Mouse (Mus musculus): ENCODE measurements around the gene Mrc1. TPM values are rescaled to one million over a fixed set of nuclear protein-coding genes. Genes with fewer than 3 reads are reported as not detected.

Mrc1 gene
- polyA plus RNA-seq, 1 experiment from 2014 or later, result 13.5 TPM

DNA sequence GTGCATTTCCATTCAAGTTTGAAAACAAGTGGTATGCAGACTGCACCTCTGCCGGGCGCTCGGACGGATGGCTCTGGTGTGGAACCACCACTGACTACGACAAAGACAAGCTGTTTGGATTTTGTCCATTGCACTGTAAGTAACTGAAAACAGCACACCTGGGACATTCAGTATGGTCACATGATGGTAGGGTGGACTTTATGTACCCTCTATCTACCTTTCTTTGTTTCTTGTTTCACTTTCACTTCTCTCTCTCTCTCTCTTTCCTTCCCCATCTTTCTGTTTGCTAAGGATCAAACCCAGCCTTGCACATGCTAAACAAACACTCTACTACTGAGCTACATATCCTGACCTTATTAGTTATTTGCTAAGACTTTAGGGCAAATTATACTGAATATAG lies 15.0 kb downstream of the Mrc1 start:
- Histone ChIP-seq H3K4me3 (replicated peaks) (no peak overlapping the region), H3K9me3 (replicated peaks) (no peaks in the 10 kb centered on the region), H3K4me1 (no peaks in the 10 kb centered on the region), H3K27ac (replicated peaks) (no peak overlapping the region), H3K36me3 (no peaks in the 10 kb centered on the region), H3K9ac (no peak overlapping the region), H3K27me3 (no peaks in the 10 kb centered on the region), H3K4me2 (replicated peaks) (no peak overlapping the region)
- 80% methylated on average over 5 of the region's 5 CpGs for WGBS
- no peak for ATAC-seq (ENCODE audit: insufficient number of reproducible peaks, low FRiP score, low TSS enrichment, low read depth)

DNA sequence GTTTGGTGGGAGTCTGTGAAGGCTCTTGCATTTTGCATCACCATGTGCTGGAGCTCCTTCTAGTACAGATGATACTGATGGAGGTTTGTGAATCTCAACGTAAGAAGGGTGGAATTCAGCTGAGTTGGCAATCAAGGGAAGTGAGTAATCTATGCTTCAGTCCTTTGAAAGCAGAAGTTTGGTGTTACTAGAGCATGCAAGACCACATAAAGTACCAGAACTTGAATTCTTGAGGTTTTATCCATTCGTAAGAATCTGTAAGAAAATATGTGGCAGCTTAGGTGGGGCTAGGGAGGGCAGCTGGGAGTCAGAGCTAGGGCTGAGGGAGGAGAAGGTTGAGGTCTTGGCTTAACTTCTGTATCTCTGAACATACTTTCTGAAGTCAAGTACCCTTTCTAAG lies 15.5 kb downstream of the Mrc1 start:
- no peaks in the 10 kb centered on the region for H3K27me3 ChIP-seq
- WGBS, result 47% methylated on average over 2 of the region's 2 CpGs
- no peaks in the 10 kb centered on the region for H3K9me3 ChIP-seq (replicated peaks)
- no peak overlapping the region for H3K4me3 ChIP-seq (replicated peaks)
- no peak overlapping the region for H3K4me2 ChIP-seq (replicated peaks)
- H3K27ac ChIP-seq (replicated peaks), result no peak overlapping the region
- H3K36me3 ChIP-seq, result no peaks in the 10 kb centered on the region
- no peak for ATAC-seq (ENCODE audit: insufficient number of reproducible peaks, low FRiP score, low TSS enrichment, low read depth)
- no peak overlapping the region for H3K9ac ChIP-seq
- no peaks in the 10 kb centered on the region for H3K4me1 ChIP-seq

DNA sequence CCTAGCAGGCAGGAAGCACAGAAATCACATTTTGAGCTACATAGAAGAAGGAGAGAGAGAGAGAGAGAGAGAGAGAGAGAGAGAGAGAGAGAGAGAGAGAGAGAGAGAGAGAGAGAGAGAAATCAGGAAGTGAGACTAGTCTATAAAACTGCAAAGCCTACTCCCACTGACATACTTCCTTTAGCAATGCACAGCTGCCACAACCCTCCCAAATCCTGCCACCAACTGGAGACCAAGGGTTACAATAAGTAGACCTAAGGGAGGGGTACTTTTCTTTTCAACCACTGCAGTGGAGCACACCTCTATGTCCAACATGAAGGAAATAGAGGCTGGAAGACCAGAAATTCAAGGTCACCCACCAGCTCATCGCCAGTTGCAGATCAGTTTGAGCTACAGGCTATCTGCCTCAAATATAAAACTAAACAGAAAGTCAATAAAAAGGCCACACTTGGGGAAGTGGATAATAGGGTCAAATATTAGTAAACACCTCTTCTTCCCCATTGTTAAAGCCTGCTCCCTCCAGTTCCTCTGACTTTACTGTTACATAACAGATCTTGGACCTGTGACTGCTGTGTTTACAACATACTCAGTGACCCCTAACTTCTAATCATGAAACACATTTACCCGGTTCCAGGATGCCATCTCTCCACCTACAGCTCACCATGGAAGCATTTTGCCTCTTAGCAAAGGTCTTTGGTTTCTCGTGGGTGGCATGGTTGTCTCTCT lies 20.8 kb downstream of the Mrc1 start:
- Histone ChIP-seq H3K4me2 (replicated peaks) (no peak overlapping the region), H3K36me3 (no peaks in the 10 kb centered on the region), H3K27ac (replicated peaks) (no peak overlapping the region), H3K4me3 (replicated peaks) (no peak overlapping the region), H3K9ac (no peak overlapping the region), H3K27me3 (no peaks in the 10 kb centered on the region), H3K9me3 (replicated peaks) (no peaks in the 10 kb centered on the region), H3K4me1 (no peaks in the 10 kb centered on the region)
- WGBS, result 81% methylated on average over 3 of the region's 3 CpGs
- ATAC-seq (ENCODE audit: insufficient number of reproducible peaks, low FRiP score, low TSS enrichment, low read depth), result no peak

DNA sequence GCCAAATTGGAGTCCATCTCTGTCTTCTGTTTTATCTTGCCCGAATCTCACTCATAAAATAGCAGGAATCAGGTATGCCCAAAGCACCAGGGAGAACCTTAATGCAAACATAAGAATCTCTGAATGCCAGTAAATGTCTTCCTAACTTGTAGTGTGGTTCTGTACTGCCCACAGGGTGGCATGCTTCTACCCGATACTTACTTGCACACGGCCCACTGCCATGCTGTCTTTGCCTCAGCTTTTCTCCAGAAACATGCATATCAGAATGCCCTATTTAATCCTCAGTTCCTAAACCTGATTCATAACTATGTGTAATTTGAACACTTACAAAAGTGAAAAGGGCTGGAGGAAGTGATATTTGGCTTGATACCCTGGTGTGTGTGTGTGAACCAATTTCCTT lies 22.7 kb downstream of the Mrc1 start:
- 70% methylated on average over 3 of the region's 3 CpGs for WGBS
- Histone ChIP-seq H3K4me3 (replicated peaks) (no peak overlapping the region), H3K4me2 (replicated peaks) (no peak overlapping the region), H3K4me1 (no peaks in the 10 kb centered on the region), H3K27me3 (no peaks in the 10 kb centered on the region), H3K36me3 (no peaks in the 10 kb centered on the region), H3K9ac (no peak overlapping the region), H3K27ac (replicated peaks) (no peak overlapping the region), H3K9me3 (replicated peaks) (no peaks in the 10 kb centered on the region)
- ATAC-seq (ENCODE audit: insufficient number of reproducible peaks, low FRiP score, low TSS enrichment, low read depth), result no peak

DNA sequence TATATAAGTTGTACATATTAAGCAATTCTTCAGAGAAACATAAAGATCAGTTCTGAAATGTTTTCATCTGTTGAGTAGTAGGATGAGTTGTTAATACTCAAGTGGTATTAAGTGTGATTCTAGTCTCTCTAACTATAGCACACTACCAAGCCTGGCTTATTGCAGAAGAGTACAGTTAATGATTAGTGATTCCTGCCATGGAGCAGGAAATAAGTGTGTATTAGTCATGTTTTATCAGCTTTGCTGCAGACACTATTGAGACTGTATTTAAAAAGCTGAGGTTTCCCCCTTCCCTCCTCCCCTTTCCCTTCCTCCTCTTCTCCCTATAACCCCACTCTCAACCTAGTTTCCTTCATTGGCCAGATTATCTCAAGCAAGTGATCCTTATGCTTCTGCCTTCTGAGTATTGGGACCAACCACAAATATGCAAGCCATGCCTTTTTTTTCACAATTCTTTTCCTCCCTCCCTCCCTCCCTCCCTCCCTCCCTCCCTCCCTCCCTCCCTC lies 29.2 kb downstream of the Mrc1 start:
- no peaks in the 10 kb centered on the region for H3K27me3 ChIP-seq
- ATAC-seq (ENCODE audit: insufficient number of reproducible peaks, low FRiP score, low TSS enrichment, low read depth), result no peak

DNA sequence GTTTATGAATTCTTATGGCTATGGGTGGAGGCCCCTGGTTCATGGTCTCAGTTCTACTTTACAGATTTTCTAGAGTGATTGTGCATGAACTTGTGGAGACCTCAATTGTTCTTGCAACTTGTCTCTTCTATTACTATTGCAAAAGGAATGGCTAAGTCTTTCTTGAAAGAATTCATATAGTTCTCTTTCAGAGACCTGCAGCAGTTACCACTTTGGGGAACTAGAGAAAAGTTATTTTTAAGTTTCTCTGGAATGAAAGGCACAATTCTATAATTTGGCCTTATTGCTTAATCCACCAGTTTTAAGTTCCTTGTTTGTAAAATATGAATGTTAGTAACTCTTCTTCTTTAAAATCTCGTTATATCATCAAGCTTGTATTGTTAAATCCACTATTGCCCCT lies 32.9 kb downstream of the Mrc1 start:
- H3K36me3 ChIP-seq, result no peaks in the 10 kb centered on the region
- H3K27ac ChIP-seq (replicated peaks), result no peak overlapping the region
- no peak overlapping the region for H3K4me2 ChIP-seq (replicated peaks)
- no peaks in the 10 kb centered on the region for H3K4me1 ChIP-seq
- no peaks in the 10 kb centered on the region for H3K9me3 ChIP-seq (replicated peaks)
- 82% methylated on average over 1 of the region's 1 CpGs for WGBS
- ATAC-seq (ENCODE audit: insufficient number of reproducible peaks, low FRiP score, low TSS enrichment, low read depth), result no peak
- no peak overlapping the region for H3K4me3 ChIP-seq (replicated peaks)
- no peak overlapping the region for H3K9ac ChIP-seq
- no peaks in the 10 kb centered on the region for H3K27me3 ChIP-seq

More for the DNA sequence above, 29.2 kb downstream of the Mrc1 start:
- H3K9ac ChIP-seq, result no peak overlapping the region
- H3K9me3 ChIP-seq (replicated peaks), result no peaks in the 10 kb centered on the region
- no peaks in the 10 kb centered on the region for H3K36me3 ChIP-seq
- H3K4me1 ChIP-seq, result no peaks in the 10 kb centered on the region
- no peak overlapping the region for H3K4me3 ChIP-seq (replicated peaks)
- H3K27ac ChIP-seq (replicated peaks), result no peak overlapping the region
- H3K4me2 ChIP-seq (replicated peaks), result no peak overlapping the region

DNA sequence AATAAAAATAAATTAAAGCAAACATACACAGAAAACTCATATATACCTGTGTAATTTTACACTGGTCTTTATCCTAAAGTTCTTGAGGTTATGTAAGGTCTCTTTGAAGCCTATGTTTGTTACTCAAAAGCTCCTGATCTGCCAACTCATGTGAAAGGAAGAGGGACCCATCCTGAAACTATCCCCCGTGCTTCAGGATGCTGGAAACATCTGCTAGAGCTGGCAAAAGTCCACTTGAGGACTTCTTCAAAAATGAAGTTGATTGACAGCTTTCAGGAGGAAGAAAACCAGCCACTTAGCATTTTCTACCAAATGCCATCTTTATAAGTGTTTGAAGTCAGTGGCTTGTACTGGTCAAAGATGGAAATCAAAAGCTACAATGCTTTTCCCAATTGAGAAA lies 40.0 kb downstream of the Mrc1 start:
- no peak for ATAC-seq (ENCODE audit: insufficient number of reproducible peaks, low FRiP score, low TSS enrichment, low read depth)
- WGBS, result 51% methylated on average over 1 of the region's 1 CpGs
- H3K36me3 ChIP-seq, result no peaks in the 10 kb centered on the region
- H3K4me2 ChIP-seq (replicated peaks), result no peak overlapping the region
- no peak overlapping the region for H3K27ac ChIP-seq (replicated peaks)
- H3K27me3 ChIP-seq, result no peaks in the 10 kb centered on the region
- H3K9me3 ChIP-seq (replicated peaks), result no peaks in the 10 kb centered on the region
- no peaks in the 10 kb centered on the region for H3K4me1 ChIP-seq
- no peak overlapping the region for H3K4me3 ChIP-seq (replicated peaks)
- H3K9ac ChIP-seq, result no peak overlapping the region

DNA sequence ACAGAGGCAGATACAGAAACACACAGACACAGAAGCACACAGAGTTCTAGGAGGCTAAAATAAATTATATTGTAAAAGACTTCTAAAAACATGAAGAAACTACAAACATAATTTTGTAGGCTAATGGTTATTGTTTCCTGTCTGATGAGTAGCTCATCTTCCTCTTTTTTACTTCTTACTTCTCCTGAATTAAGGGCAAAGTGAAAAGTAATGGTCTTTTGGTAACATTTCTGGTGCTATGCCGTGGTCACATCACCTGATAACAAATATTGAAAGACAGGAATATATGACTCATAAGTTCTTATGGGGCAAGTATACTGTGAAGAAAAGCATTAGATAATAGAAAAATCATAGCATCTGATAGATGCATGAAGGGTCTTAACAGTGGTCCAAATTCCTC lies 42.9 kb downstream of the Mrc1 start:
- ATAC-seq (ENCODE audit: insufficient number of reproducible peaks, low FRiP score, low TSS enrichment, low read depth), result no peak
- H3K9me3 ChIP-seq (replicated peaks), result no peaks in the 10 kb centered on the region

DNA sequence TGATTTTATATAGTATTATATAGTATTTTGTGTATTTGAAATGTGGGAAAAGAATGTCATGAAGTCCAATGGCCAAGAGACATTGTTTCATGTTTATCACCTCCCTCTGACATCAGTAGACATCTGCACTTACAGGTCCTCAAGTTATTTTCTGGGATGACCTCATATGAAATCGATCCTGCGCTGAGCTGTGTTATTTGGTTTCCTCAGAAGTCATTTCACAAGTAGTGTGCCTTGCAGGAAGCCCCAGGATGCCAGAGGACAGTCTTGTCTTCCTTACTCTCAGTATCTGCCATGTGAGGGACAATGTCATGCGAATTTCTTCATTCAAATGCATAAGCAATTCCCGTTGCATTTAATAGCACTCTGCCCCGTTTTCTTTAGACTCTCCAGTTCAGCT lies 46.6 kb downstream of the Mrc1 start:
- ATAC-seq (ENCODE audit: insufficient number of reproducible peaks, low FRiP score, low TSS enrichment, low read depth), result no peak
- no peak overlapping the region for H3K4me2 ChIP-seq (replicated peaks)
- H3K27ac ChIP-seq (replicated peaks), result no peak overlapping the region
- WGBS, result 82% methylated on average over 5 of the region's 5 CpGs
- no peaks in the 10 kb centered on the region for H3K27me3 ChIP-seq
- H3K36me3 ChIP-seq, result no peaks in the 10 kb centered on the region
- H3K9me3 ChIP-seq (replicated peaks), result no peaks in the 10 kb centered on the region
- no peak overlapping the region for H3K4me3 ChIP-seq (replicated peaks)
- H3K4me1 ChIP-seq, result no peaks in the 10 kb centered on the region
- H3K9ac ChIP-seq, result no peak overlapping the region

More for the DNA sequence above, 42.9 kb downstream of the Mrc1 start:
- Histone ChIP-seq H3K9ac (no peak overlapping the region), H3K27me3 (no peaks in the 10 kb centered on the region), H3K4me1 (no peaks in the 10 kb centered on the region), H3K4me2 (replicated peaks) (no peak overlapping the region), H3K4me3 (replicated peaks) (no peak overlapping the region), H3K27ac (replicated peaks) (no peak overlapping the region), H3K36me3 (no peaks in the 10 kb centered on the region)
- 80% methylated on average over 1 of the region's 1 CpGs for WGBS

DNA sequence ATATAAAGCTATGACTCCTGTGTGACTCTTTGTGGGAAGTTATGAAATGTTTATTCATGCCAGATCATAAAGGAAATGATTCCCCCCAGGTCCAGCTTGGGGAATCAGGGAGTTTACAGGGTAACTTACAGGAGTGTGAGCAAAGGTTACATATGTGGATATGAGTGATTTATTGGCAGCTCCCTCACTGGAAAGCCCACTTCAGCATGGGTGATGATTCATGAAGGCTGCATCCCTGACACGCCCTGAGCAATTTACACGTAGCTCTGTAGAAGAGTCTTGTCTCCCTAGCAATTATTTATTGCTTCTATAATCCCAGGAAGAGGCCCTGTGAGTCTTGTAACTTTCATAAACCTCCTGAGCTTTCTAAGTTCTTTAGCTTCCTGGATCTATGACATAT lies 50.1 kb downstream of the Mrc1 start:
- 54% methylated on average over 2 of the region's 2 CpGs for WGBS
- H3K27ac ChIP-seq (replicated peaks), result no peak overlapping the region
- H3K4me1 ChIP-seq, result no peaks in the 10 kb centered on the region
- no peak overlapping the region for H3K4me3 ChIP-seq (replicated peaks)
- no peaks in the 10 kb centered on the region for H3K9me3 ChIP-seq (replicated peaks)
- H3K4me2 ChIP-seq (replicated peaks), result no peak overlapping the region
- no peaks in the 10 kb centered on the region for H3K36me3 ChIP-seq
- no peak for ATAC-seq (ENCODE audit: insufficient number of reproducible peaks, low FRiP score, low TSS enrichment, low read depth)
- no peak overlapping the region for H3K9ac ChIP-seq
- no peaks in the 10 kb centered on the region for H3K27me3 ChIP-seq

DNA sequence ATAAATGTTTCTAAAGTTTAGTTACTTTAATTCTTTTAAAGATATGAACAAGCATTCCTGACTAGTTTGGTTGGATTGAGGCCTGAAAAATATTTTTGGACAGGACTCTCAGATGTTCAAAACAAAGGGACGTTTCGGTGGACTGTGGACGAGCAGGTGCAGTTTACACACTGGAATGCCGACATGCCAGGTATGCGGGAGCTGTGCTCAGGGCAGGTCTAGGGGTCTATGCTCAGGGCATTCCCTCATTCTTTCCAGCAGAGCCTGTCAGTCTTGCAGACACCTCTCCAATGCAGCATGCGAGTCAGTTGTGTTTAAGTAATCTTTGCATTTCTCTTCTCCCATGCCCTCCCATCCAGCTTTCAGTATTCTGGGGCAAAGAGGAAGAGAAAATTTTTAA lies 50.6 kb downstream of the Mrc1 start:
- H3K27ac ChIP-seq (replicated peaks), result no peak overlapping the region
- H3K4me3 ChIP-seq (replicated peaks), result no peak overlapping the region
- no peak overlapping the region for H3K4me2 ChIP-seq (replicated peaks)
- H3K36me3 ChIP-seq, result no peaks in the 10 kb centered on the region
- H3K4me1 ChIP-seq, result no peaks in the 10 kb centered on the region
- H3K9ac ChIP-seq, result no peak overlapping the region
- H3K27me3 ChIP-seq, result no peaks in the 10 kb centered on the region
- ATAC-seq (ENCODE audit: insufficient number of reproducible peaks, low FRiP score, low TSS enrichment, low read depth), result no peak
- WGBS, result 63% methylated on average over 6 of the region's 6 CpGs
- no peaks in the 10 kb centered on the region for H3K9me3 ChIP-seq (replicated peaks)

DNA sequence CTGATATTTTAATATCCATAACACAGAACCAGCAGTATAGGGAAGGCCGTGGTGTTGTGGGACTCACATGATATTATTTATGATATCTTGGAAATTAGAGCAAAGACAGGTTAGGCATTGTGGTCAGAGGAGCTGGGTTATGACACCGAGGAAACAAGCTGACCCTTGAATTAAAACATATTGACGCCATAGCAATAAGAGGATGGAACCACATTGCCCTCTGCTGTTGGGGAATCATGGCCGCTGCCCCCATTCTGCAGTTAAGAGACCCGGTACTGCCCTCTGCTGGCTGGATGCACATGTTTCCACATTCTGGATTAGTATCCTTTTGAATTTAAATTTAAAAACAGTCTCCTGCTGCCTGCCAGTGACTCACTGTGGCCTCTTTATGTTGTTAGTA lies 66.1 kb downstream of the Mrc1 start:
- no peaks in the 10 kb centered on the region for H3K4me1 ChIP-seq
- H3K4me2 ChIP-seq (replicated peaks), result no peak overlapping the region
- H3K27ac ChIP-seq (replicated peaks), result no peak overlapping the region
- ATAC-seq (ENCODE audit: insufficient number of reproducible peaks, low FRiP score, low TSS enrichment, low read depth), result no peak
- WGBS, result 31% methylated on average over 5 of the region's 5 CpGs
- no peaks in the 10 kb centered on the region for H3K27me3 ChIP-seq
- H3K36me3 ChIP-seq, result no peaks in the 10 kb centered on the region
- no peak overlapping the region for H3K4me3 ChIP-seq (replicated peaks)
- H3K9me3 ChIP-seq (replicated peaks), result no peaks in the 10 kb centered on the region
- no peak overlapping the region for H3K9ac ChIP-seq
